Mouse (Mus musculus) NIH3T3 (cell line): ENCODE measurements around the gene Olfr1141.

Experiments used
- DNase-seq: peaks from one replicate; pipeline ENCODE4 v3.0.0-alpha.2; 2012; ENCODE audit warnings: low read depth

Gene Olfr1141

GRCm38 (mm10) chr2:87753891-87754290, at the start of gene Olfr1141:
Gene Olfr1141 (minus strand): TSS chr2:87753991.
- DNase-seq = no peak

GRCm38 (mm10) chr2:87800292-87800691, 46.5 kb upstream of the Olfr1141 start, which contains the start of gene Olfr1143:
Gene Olfr1143 (plus strand): TSS chr2:87800592.
- no peak for DNase-seq

GRCm38 (mm10) chr2:87779183-87779582, 25.4 kb upstream of the Olfr1141 start, which contains the start of gene Olfr152:
Gene Olfr152 (plus strand): TSS chr2:87779483.
- no peak for DNase-seq

- no peak for DNase-seq
These were observed 22.4 kb upstream of the Olfr1141 start for GRCm38 (mm10) chr2:87776143-87776542.

- DNase-seq = no peak
These were observed 10.3 kb downstream of the Olfr1141 start, which contains the start of gene Olfr1140 for GRCm38 (mm10) chr2:87743452-87743851. Gene Olfr1140 (plus strand): TSS chr2:87743752.

GRCm38 (mm10) chr2:87739878-87740277, 13.9 kb downstream of the Olfr1141 start, which contains the start of gene Olfr1138:
Gene Olfr1138 (minus strand): TSS chr2:87739978.
- DNase-seq = no peak

- no peak for DNase-seq
These were observed 40.7 kb downstream of the Olfr1141 start, which contains the start of gene Olfr1137 for GRCm38 (mm10) chr2:87713079-87713478. Gene Olfr1137 (minus strand): TSS chr2:87713179.
